Mouse (Mus musculus) MEL (cell line): Measurements from ENCODE around the gene Shox2. TPM values are rescaled to one million over a fixed set of nuclear protein-coding genes. Genes with fewer than 3 reads are reported as not detected.

Experiments
- DNase-seq: peaks from one replicate; pipeline ENCODE4 v3.0.0; 2011; ENCODE audit warnings: low read depth, low spot score
- H3K27ac ChIP-seq: 2 replicates; pipeline ENCODE4 v1.5.1; 2012; ENCODE audit warnings: low read depth, mild to moderate bottlenecking, control low read depth, low read length, moderate library complexity; ENCODE audit not compliant: control insufficient read depth
- H3K27me3 ChIP-seq, 2 experiments: fragments of 150-350 bp in 1 of 2; sonication (generic) in 1 of 2; 2 replicates each; pipeline ENCODE4 v1.6.1; 2012; ENCODE audit warnings: low read length in 2 of 2, mild to moderate bottlenecking in 2 of 2, improper control_type of control experiment in 1 of 2, moderate library complexity in 1 of 2; ENCODE audit not compliant: insufficient read depth in 2 of 2, control insufficient read depth in 1 of 2
- H3K36me3 ChIP-seq, 2 experiments: 2 replicates each; pipeline ENCODE4 v1.6.1; 2012 to 2014; ENCODE audit warnings: low read length in 2 of 2, improper control_type of control experiment in 1 of 2, inconsistent platforms in 1 of 2, mild to moderate bottlenecking in 1 of 2; ENCODE audit not compliant: insufficient read depth in 2 of 2, control insufficient read depth in 1 of 2
- H3K4me1 ChIP-seq, 2 experiments: fragments of 150-350 bp in 1 of 2; sonication (generic) in 1 of 2; 2 replicates each; pipeline ENCODE4 v1.6.1; 2012; ENCODE audit warnings: low read length in 2 of 2, improper control_type of control experiment in 1 of 2, mild to moderate bottlenecking in 1 of 2; ENCODE audit not compliant: insufficient read depth in 2 of 2, control insufficient read depth in 1 of 2
- H3K4me3 ChIP-seq, 2 experiments: fragments of 150-350 bp in 1 of 2; sonication (generic) in 1 of 2; 2 replicates each; pipeline ENCODE4 v1.5.1; 2012; ENCODE audit warnings: low read depth in 2 of 2, low read length in 2 of 2, mild to moderate bottlenecking in 2 of 2, moderate library complexity in 2 of 2, control low read depth in 1 of 2, improper control_type of control experiment in 1 of 2; ENCODE audit not compliant: control insufficient read depth in 1 of 2, insufficient read depth in 1 of 2
- H3K79me2 ChIP-seq: 2 replicates; pipeline ENCODE4 v1.6.1; 2012; ENCODE audit warnings: mild to moderate bottlenecking, low read length, moderate library complexity; ENCODE audit not compliant: control insufficient read depth, poor library complexity, insufficient read depth
- H3K9ac ChIP-seq: 2 replicates; pipeline ENCODE4 v1.6.1; 2012; ENCODE audit warnings: low read depth, mild to moderate bottlenecking, control low read depth, low read length, moderate library complexity; ENCODE audit not compliant: control insufficient read depth, poor library complexity, severe bottlenecking
- H3K9me3 ChIP-seq: fragments of 150-350 bp; sonication (generic); replicated peaks from 2 replicates; pipeline ENCODE4 v1.6.1; 2012; ENCODE audit warnings: mild to moderate bottlenecking, low read length, improper control_type of control experiment, moderate library complexity; ENCODE audit not compliant: insufficient read depth
- BHLHE40 ChIP-seq: IDR thresholded peaks from 2 replicates; pipeline ENCODE4 v1.6.1; 2012; ENCODE audit warnings: low read depth, mild to moderate bottlenecking, inconsistent platforms, low read length, improper control_type of control experiment, borderline replicate concordance
- CHD1 ChIP-seq: IDR thresholded peaks from 2 replicates; pipeline ENCODE4 v1.6.1; 2012; ENCODE audit warnings: low read depth, mild to moderate bottlenecking, inconsistent platforms, low read length, improper control_type of control experiment
- CHD2 ChIP-seq: IDR thresholded peaks from 2 replicates; pipeline ENCODE4 v1.6.1; 2011; ENCODE audit warnings: low read length, improper control_type of control experiment
- CTCF ChIP-seq, 3 experiments: IDR thresholded peaks in 2 of 3; conservative IDR thresholded peaks in 1 of 3; 2 replicates each; pipeline ENCODE4 v1.5.1; 2011 to 2012; ENCODE audit warnings: low read length in 3 of 3, low read depth in 2 of 3, mild to moderate bottlenecking in 2 of 3, improper control_type of control experiment in 1 of 3, inconsistent platforms in 1 of 3, mixed read lengths in 1 of 3, moderate library complexity in 1 of 3; ENCODE audit not compliant: control insufficient read depth in 1 of 3, insufficient read depth in 1 of 3, poor library complexity in 1 of 3, severe bottlenecking in 1 of 3
- ELF1 ChIP-seq: IDR thresholded peaks from 2 replicates; pipeline ENCODE4 v1.6.1; 2014; ENCODE audit warnings: low read depth, mild to moderate bottlenecking, inconsistent platforms, low read length, improper control_type of control experiment, moderate library complexity
- ETS1 ChIP-seq: IDR thresholded peaks from 2 replicates; pipeline ENCODE4 v1.6.1; 2012; ENCODE audit warnings: low read depth, mild to moderate bottlenecking, inconsistent platforms, low read length, improper control_type of control experiment, moderate library complexity
- GABPA ChIP-seq: IDR thresholded peaks from 2 replicates; pipeline ENCODE4 v1.6.1; 2012; ENCODE audit warnings: low read depth, mild to moderate bottlenecking, inconsistent platforms, low read length, improper control_type of control experiment, moderate library complexity
- JUND ChIP-seq: IDR thresholded peaks from 2 replicates; pipeline ENCODE4 v1.6.1; 2011; ENCODE audit warnings: low read depth, mild to moderate bottlenecking, improper control_type of control experiment, low read length
- KAT2A ChIP-seq: conservative IDR thresholded peaks from 2 replicates; pipeline ENCODE4 v1.6.1; 2012; ENCODE audit warnings: low read depth, low read length, improper control_type of control experiment, inconsistent platforms
- MAX ChIP-seq: IDR thresholded peaks from 2 replicates; pipeline ENCODE4 v1.6.1; 2011; ENCODE audit warnings: low read length, improper control_type of control experiment
- MEF2A ChIP-seq: IDR thresholded peaks from 2 replicates; pipeline ENCODE4 v1.6.1; 2014; ENCODE audit warnings: low read depth, mild to moderate bottlenecking, inconsistent platforms, low read length, improper control_type of control experiment; ENCODE audit not compliant: poor library complexity, insufficient replicate concordance, severe bottlenecking; ENCODE audit errors: extremely low read depth
- MXI1 ChIP-seq: IDR thresholded peaks from 2 replicates; pipeline ENCODE4 v1.6.1; 2011; ENCODE audit warnings: mild to moderate bottlenecking, low read depth, low read length, improper control_type of control experiment
- MYB ChIP-seq: IDR thresholded peaks from 2 replicates; pipeline ENCODE4 v1.6.1; 2011; ENCODE audit warnings: mild to moderate bottlenecking, low read depth, low read length, improper control_type of control experiment
- NELFE ChIP-seq: IDR thresholded peaks from 2 replicates; pipeline ENCODE4 v1.6.1; 2011; ENCODE audit warnings: low read depth, low read length, improper control_type of control experiment
- NRF1 ChIP-seq: IDR thresholded peaks from 2 replicates; pipeline ENCODE4 v1.6.1; 2014; ENCODE audit warnings: low read depth, mild to moderate bottlenecking, inconsistent platforms, low read length, improper control_type of control experiment, moderate library complexity; ENCODE audit not compliant: poor library complexity, insufficient read depth, severe bottlenecking
- POLR2AphosphoS2 ChIP-seq: IDR thresholded peaks from 2 replicates; pipeline ENCODE4 v1.6.1; 2011; ENCODE audit warnings: low read length, improper control_type of control experiment
- RCOR1 ChIP-seq: IDR thresholded peaks from 2 replicates; pipeline ENCODE4 v1.6.1; 2012; ENCODE audit warnings: low read depth, mild to moderate bottlenecking, inconsistent platforms, low read length, improper control_type of control experiment
- SMC3 ChIP-seq: IDR thresholded peaks from 2 replicates; pipeline ENCODE4 v1.6.1; 2011; ENCODE audit warnings: low read depth, low read length, improper control_type of control experiment
- TAL1 ChIP-seq: IDR thresholded peaks from 2 replicates; pipeline ENCODE4 v1.6.1; 2012; ENCODE audit warnings: mild to moderate bottlenecking, inconsistent platforms, low read length, moderate library complexity, mixed read lengths
- TBP ChIP-seq: IDR thresholded peaks from 2 replicates; pipeline ENCODE4 v1.8.0; 2011; ENCODE audit warnings: low read depth, low read length, improper control_type of control experiment
- TCF12 ChIP-seq: IDR thresholded peaks from 2 replicates; pipeline ENCODE4 v1.6.1; 2014; ENCODE audit warnings: low read depth, mild to moderate bottlenecking, inconsistent platforms, low read length, improper control_type of control experiment, moderate library complexity
- USF2 ChIP-seq, 2 experiments: IDR thresholded peaks; 2 replicates each; pipeline ENCODE4 v1.6.1; 2011 to 2012; ENCODE audit warnings: improper control_type of control experiment in 2 of 2, low read length in 2 of 2, borderline replicate concordance in 1 of 2, inconsistent platforms in 1 of 2, low read depth in 1 of 2, mild to moderate bottlenecking in 1 of 2; ENCODE audit not compliant: insufficient read depth in 1 of 2
- ZC3H11A ChIP-seq: IDR thresholded peaks from 2 replicates; pipeline ENCODE4 v1.6.1; 2012; ENCODE audit warnings: low read depth, mild to moderate bottlenecking, inconsistent platforms, low read length, improper control_type of control experiment
- ZKSCAN1 ChIP-seq: IDR thresholded peaks from 2 replicates; pipeline ENCODE4 v1.6.1; 2012; ENCODE audit warnings: low read depth, mild to moderate bottlenecking, inconsistent platforms, low read length, improper control_type of control experiment, moderate library complexity
- ZNF384 ChIP-seq: IDR thresholded peaks from 2 replicates; pipeline ENCODE4 v1.6.1; 2012; ENCODE audit warnings: low read depth, mild to moderate bottlenecking, inconsistent platforms, low read length, improper control_type of control experiment
- polyA plus RNA-seq, 2 experiments: library from polyadenylated mRNA; stranded (reverse) in 1 of 2; unstranded in 1 of 2; fragments of >175 nt in 1 of 2; fragments of >200 nt in 1 of 2; gene quantifications; 2 replicates each; pipeline versions ENCODE4 v1.2.1 to v1.2.4; 2012; ENCODE audit warnings: low replicate concordance in 2 of 2, low read depth in 1 of 2; ENCODE audit not compliant: insufficient read length in 2 of 2, insufficient read depth in 1 of 2, missing spikeins in 1 of 2
- total RNA-seq: library from RNA; depleted of rRNA; stranded (reverse); fragments of 300-350 nt; gene quantifications from 2 replicates; pipeline ENCODE4 v1.2.3, GENCODE M21; 2012

Gene Shox2
- total and polyA plus RNA-seq, 3 experiments = 3.1 to 6.5 TPM; not detected in 1

DNA sequence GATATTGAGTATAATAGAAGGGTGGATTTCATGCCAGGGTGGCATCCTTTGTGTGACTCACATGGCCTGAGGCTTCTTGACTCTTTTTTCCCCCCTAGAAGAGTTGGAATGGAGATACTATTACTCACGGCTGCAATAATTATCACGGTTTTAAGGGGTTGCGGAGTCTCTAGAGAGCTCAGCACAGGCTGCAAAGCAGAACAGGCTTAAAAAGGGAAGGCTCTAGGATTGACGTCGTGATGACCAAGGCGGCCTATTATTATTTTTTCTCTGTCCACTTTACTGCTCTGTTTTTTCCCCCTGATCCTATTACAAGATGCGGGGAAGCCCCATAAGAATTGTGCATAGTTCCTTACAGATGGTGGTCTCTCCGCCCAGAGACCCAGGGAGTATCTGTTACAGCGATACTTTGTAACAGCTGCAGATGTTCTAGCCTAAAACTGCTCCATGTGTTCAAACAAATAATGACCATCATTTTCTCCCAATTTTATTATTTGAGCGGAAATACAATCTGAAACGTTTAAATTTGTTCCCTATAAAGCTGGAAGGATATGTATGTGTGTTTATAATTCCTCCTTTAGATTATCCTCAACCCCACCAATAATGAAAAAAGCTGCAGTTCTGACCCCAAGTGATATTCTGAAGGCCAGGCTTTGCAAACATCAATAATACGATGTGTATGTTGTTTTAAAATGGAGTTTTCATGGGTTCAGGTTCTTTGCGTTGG is 4.5 kb downstream of the Shox2 start (continued):
- TF ChIP-seq KAT2A = no peak

DNA sequence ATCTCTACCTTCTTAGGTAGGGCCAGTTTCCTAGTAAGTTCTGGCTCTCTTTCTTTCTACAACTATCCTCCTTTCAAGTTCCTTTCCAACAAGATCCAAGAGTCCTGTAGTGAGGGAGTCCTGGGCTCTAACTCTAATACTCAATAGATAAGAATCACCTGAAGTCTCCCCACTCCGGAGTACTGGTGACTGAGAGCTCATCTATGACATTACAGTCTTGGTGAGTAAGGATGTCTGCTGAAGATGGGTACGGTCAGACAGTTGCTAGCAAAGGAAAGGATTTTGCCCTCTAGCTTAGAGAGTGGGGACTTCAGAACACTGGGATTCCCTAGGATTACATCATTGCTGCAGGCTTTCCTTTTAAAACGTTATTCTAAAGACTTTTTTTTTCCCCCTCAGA is 7.1 kb downstream of the Shox2 start:
- H3K27me3 ChIP-seq = no peaks in the 10 kb centered on the region

DNA sequence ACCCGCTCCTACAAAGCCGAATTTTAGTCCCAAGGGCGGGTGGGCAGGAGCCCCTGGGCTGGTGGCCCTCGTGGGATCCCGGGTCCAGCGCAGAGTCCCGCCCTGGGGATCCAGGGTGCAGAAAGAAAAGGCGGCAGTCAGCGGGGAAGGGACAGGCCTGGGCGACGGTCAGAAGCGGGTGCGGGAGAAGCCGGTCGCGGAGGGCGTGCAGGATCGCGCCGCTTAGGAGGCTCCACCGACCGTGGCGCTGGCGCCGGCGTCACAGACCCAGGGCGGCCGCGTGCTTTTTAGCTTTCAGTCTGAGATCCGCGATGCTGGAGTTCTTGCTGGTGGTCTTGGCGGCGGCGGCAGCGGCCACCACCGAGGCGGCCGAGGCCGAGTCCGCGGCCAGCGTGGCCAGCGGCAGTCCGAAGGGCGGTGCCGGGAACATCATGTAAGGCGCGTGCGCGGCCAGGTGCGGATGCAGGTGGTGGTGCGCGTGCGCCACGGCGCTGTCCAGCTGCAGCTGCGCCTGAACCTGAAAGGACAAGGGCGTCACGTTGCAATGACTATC is 8.1 kb downstream of the Shox2 start:
- TF ChIP-seq USF2 (IDR thresholded peaks at IDR 0.05; ENCODE audit: borderline replicate concordance in 1 of 2, insufficient read depth in 1 of 2, low read depth in 1 of 2, low read length in 2 of 2) (no peak), POLR2AphosphoS2 (no peak), MEF2A (no peak), BHLHE40 (no peak), ZC3H11A (no peak), GABPA (no peak), TBP (no peak), MAX (no peak), ELF1 (no peak), ZNF384 (no peak), MYB (no peak), JUND (no peak), CTCF (IDR thresholded peaks at IDR 0.05 in 2 of 3, conservative IDR thresholded peaks at IDR 0.05 in 1 of 3; ENCODE audit: control insufficient read depth in 1 of 3, insufficient read depth in 1 of 3, low read depth in 2 of 3, low read length in 3 of 3, poor library complexity in 1 of 3, severe bottlenecking in 1 of 3) (no peak), TAL1 (no peak), CHD2 (no peak)
- Histone ChIP-seq H3K4me1 (no peaks in the 10 kb centered on the region), H3K9me3 (no peaks in the 10 kb centered on the region), H3K4me3 (no peak overlapping the region), H3K27ac (no peak overlapping the region), H3K27me3 (no peaks in the 10 kb centered on the region), H3K9ac (no peak overlapping the region), H3K79me2 (no peaks in the 10 kb centered on the region), H3K36me3 (no peaks in the 10 kb centered on the region)
- no peak for DNase-seq

More for the DNA sequence above, 7.1 kb downstream of the Shox2 start:
- Histone ChIP-seq H3K79me2 (no peaks in the 10 kb centered on the region), H3K9me3 (no peaks in the 10 kb centered on the region), H3K27ac (no peak overlapping the region), H3K36me3 (no peaks in the 10 kb centered on the region; a peak in 1 of 4 replicates), H3K4me1 (peaks cover 0 to 4% of the 10 kb centered on the region in 2 experiments; a peak in 2 of 4 replicates), H3K9ac (no peak overlapping the region), H3K4me3 (no peak overlapping the region)
- TF ChIP-seq ELF1 (no peak), MYB (no peak), USF2 (IDR thresholded peaks at IDR 0.05; ENCODE audit: borderline replicate concordance in 1 of 2, insufficient read depth in 1 of 2, low read depth in 1 of 2, low read length in 2 of 2) (no peak), ETS1 (no peak), NRF1 (no peak), NELFE (no peak), CHD1 (no peak), ZKSCAN1 (no peak), POLR2AphosphoS2 (no peak), TAL1 (no peak), RCOR1 (no peak), TCF12 (no peak), CTCF (IDR thresholded peaks at IDR 0.05 in 2 of 3, conservative IDR thresholded peaks at IDR 0.05 in 1 of 3; ENCODE audit: control insufficient read depth in 1 of 3, insufficient read depth in 1 of 3, low read depth in 2 of 3, low read length in 3 of 3, poor library complexity in 1 of 3, severe bottlenecking in 1 of 3) (no peak), ZC3H11A (no peak), BHLHE40 (no peak), MXI1 (no peak), SMC3 (no peak)
- DNase-seq = no peak
